Mouse (Mus musculus): Measurements from ENCODE around the gene Galnt6.
A peak's percentile ranks its signal among the peaks of the same experiment; 100 is the strongest.

Gene Galnt6

GRCm38 (mm10) chr15:100720066-100720465 lies 9.1 kb downstream of the Galnt6 start:
- ATAC-seq (ENCODE audit: low TSS enrichment) = no peak

DNA sequence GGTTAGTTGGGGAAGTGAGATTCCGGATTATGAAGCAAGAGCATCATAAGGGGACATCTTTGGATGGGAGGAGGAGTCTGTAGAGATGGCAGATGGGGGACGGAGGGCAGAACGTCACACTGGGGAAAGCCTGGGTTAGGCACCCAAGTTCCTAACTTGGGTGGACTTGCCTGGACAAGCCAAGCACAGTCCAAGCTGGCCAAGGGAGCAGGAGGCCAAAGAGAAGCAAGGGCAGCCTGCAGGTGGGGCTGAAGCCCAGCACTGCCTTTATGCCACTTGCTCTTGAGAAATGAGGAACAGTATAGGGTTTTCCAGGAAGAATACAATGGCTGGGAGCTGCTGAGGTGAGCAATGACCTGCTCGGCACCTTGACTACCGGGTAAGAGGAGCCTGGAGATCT lies 10.0 kb downstream of the Galnt6 start:
- ATAC-seq (ENCODE audit: low TSS enrichment) = no peak

GRCm38 (mm10) chr15:100718572-100718971 lies 10.6 kb downstream of the Galnt6 start:
- no peak for ATAC-seq (ENCODE audit: low TSS enrichment)

DNA sequence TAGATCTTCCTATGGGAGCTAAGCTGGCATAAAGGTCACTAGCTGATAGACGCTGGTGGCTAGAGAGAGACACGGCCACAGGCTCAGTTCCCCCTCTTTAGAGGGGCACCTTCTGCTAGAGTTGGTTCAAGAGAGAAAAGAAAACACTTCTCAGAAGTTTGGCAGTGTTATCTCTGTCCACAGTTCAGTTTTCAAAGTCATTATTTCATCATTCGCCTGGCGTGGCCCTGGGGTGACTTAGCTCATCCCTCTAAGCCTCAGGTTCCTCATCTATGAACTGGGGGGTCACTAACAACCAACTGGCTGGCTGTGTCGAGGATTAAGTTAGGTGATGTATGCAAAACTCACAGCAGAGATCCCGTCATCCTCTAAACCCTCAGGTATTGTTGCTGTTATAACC lies 11.2 kb downstream of the Galnt6 start:
- no peak for ATAC-seq (ENCODE audit: low TSS enrichment)

GRCm38 (mm10) chr15:100715399-100715993 lies 13.7 kb downstream of the Galnt6 start:
- ATAC-seq (ENCODE audit: low TSS enrichment) = no peak

GRCm38 (mm10) chr15:100714470-100714869 lies 14.7 kb downstream of the Galnt6 start:
- no peak for ATAC-seq (ENCODE audit: low TSS enrichment)

DNA sequence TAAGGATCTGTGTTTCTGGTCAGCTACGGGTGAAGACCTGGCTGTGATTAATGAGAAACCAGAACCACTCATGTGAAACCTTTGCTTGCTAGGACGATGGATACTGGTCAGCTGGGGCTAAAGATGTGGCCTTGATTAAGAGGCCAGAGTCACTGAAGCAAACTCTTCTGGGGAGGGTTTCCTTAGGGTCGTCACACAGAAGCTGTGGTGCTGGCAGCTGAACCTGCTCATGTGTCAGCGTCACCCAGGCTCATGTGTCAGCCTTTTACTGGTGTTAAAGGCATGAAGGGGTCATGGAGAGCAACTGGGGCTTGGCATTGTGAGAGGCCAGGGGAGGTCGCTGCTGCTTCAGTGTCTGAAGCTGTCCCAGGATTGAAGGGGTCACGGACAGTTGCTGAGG lies 18.3 kb downstream of the Galnt6 start:
- no peak for ATAC-seq (ENCODE audit: low TSS enrichment)

DNA sequence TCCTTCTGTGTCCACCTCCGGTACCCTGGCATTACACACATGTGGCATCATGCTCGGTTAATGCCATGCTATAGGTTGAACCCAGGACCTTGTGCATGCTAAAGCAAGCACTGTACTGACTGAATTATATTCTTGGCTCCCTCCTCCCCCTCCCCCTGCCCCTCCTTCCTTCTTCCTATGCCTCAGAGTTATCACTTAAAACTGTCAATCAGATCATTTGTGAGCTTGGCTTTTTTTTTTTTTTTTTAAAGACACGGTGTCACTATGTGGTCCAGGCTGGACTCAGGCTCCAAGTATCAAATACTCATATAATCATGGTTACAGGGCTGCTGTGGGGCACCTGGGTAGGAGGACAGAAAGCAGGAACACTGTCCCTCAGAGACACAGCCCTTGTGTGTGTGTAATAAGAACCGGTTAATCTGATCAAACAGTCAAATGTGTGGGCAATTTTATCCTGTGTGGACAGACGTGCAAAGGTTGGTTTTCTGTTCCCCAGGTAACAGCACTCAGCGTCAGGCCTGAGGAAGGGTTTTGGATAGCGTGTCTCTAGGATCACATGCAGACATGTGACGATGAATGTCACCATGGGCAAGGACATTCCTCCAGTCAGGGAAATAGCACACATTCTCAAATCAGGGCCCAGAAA lies 20.6 kb downstream of the Galnt6 start:
- no peak for ATAC-seq (ENCODE audit: low TSS enrichment)

DNA sequence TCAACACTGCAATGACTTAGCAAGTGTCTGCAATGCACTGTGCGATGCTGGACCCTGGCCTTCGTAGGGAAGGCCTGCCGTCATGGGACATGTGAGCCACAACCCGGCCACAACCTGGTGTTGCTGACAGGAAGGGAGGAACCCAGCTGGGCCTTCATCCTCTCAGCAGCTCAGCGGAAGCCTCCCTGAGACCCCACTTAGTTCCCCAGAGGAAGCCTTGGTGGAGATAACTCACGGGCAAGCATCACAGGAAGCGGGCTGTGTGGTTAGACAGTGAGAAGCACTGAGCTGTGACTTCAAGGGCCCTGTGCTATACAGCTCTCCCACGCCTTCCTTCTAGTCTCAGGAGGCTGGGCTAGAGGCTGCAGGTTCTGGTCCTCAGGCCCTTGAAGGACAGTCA lies 22.9 kb downstream of the Galnt6 start:
- ATAC-seq (ENCODE audit: low TSS enrichment) = no peak

- no peak for ATAC-seq (ENCODE audit: low TSS enrichment)
Measured at GRCm38 (mm10) chr15:100705376-100705775, 23.8 kb downstream of the Galnt6 start.

DNA sequence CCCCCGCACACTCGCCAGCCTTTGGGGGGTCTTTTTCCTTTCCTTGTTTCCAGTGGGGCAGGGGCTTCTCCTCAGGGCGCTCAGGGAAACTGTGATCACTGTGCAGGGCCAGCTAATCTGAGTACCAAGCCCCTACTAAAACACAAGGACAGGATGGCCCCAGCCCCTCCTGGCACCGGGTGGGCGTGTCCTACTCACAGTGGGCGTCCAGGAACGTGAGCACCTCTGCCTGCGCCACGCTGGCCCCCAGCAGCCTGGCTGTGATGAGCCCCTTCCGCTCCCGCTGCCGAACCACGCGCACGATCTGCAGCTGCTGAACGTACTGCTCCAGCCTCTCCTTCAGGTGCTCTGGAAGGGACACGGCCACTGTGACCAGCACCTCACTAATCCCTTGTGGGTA lies 25.3 kb downstream of the Galnt6 start:
- no peak for ATAC-seq (ENCODE audit: low TSS enrichment)

- ATAC-seq (ENCODE audit: low TSS enrichment) = no peak
Measured at GRCm38 (mm10) chr15:100701856-100702255, 27.3 kb downstream of the Galnt6 start.

DNA sequence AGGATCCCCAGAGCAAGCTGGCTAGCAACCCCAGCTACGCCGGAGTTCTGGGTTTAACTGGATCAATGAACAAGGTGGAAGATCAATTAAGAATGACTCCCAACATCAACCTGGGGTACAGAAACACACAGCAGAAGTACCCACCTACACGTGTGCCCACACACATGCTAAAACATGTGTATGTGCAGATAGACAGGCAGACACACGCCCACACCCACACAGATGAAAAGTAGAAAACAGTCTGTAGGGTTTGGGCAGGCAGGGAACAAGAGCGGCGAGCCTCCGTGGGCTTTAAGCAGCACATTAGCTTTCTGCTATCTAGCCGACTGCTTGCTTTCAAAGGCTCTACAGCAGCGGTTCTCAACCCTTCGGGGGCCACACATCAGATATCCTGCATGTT lies 28.1 kb downstream of the Galnt6 start:
- peak; percentile 44; the same call in 1 of the 2 replicates for ATAC-seq (ENCODE audit: low TSS enrichment)

GRCm38 (mm10) chr15:100700424-100700823 lies 28.8 kb downstream of the Galnt6 start:
- no peak for ATAC-seq (ENCODE audit: low TSS enrichment)

DNA sequence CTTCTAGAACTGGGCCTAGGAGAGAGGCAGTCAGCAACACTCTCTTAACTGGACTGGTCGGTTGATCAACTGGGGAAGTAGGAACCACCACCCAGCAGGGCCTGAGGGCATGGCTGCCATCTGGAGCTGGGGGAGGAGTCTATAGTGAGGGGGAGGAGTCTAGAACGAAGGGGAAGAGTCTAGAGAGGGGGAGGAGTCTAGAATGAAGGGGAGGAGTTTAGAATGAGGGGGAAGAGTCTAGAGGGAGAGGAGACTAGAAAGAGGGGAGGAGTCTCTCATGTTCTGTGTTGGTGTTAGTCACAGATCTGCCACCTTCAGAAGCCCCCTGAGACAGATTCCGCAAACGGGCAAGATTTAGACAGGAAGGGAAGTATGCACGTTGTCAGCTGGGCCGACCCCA lies 29.8 kb downstream of the Galnt6 start:
- no peak for ATAC-seq (ENCODE audit: low TSS enrichment)

- ATAC-seq (ENCODE audit: low TSS enrichment) = no peak
Measured at GRCm38 (mm10) chr15:100698078-100698477, 31.1 kb downstream of the Galnt6 start.

DNA sequence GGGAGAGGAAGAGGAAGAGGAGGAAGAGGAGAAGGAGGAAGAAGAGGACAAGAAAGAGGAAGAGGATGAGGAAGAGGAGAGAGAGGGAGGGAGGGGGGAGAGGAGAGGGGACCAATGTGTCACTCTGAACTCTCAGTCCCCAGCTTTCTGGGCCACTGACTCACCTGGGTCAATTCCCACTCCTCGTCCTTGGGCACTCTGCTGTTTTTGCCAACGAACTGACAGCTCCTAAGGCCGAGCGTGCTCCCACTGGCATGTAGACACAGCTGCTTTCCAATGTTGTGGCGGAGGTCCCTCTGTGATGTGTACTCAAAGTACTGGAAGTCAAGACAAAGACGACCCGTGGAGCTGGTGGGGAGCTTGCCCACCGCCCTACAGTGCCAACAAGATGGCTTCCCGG lies 34.8 kb downstream of the Galnt6 start:
- ATAC-seq (ENCODE audit: low TSS enrichment) = no peak

DNA sequence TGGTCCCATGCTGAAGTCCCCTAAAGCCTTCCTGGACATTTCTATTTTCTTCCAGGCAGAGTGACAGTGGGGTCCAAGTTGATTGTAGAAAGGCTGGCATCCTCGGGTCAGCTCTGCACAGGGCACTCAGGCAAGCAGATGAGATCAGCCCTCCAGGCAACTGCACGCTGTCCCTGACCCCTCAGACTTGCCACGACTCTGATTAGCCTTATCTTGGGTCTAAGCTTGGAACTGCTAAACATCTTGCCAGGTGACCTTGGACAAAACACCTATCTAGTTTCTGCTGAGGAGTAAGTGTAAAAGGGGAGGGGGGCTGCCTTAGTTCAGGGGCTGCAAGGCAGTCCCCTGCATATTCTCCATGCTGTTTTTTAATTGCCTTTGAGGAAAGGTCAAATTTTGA lies 37.2 kb downstream of the Galnt6 start:
- ATAC-seq (ENCODE audit: low TSS enrichment) = no peak

GRCm38 (mm10) chr15:100687430-100687971 lies 41.7 kb downstream of the Galnt6 start, which contains the start of gene Cela1:
Cela1 (minus strand) TSS chr15:100687921.
- ATAC-seq (ENCODE audit: low TSS enrichment) = no peak

- ATAC-seq (ENCODE audit: low TSS enrichment) = peak; percentile 56; the same call in 1 of the 2 replicates
Measured at GRCm38 (mm10) chr15:100686989-100687388, 42.2 kb downstream of the Galnt6 start.

DNA sequence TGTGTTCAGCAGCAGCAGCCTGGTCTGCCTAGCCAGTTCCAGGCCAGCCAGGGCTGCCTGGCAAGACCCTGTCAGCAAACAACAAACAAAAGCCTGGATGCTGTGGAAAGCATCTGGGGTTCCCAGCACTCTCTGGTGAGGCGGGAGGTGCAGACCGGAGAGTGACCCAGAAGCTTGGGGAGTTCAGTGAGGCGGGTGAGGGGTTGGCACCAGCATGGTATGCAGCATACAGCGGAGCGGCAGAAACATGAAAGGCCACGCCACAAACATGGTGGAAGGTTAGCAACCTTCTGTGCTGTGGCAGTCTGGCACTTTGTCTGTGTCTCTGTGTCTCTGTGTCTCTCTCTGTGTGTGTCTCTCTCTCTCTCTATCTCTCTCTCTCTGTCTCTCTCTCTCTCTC lies 42.7 kb downstream of the Galnt6 start:
- ATAC-seq (ENCODE audit: low TSS enrichment) = no peak

DNA sequence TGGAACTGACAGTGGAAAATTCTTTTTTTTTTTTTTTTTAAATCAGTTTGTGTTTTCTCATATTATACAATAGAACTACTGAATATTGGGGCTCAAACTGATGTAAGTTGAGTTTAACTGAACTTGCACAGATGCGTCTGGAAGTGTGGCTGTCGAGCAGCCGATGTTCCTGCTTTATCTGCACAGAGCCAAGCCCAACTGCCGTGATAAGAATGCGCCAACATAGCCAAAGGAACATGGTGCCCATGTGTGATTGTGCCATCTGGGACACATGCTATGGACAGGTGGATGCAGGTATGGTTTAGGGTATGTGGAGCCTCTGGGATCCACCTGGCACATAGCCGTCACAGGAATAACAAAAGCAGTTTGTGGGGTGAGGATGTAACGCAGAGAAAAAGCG lies 43.3 kb downstream of the Galnt6 start:
- ATAC-seq (ENCODE audit: low TSS enrichment) = no peak

GRCm38 (mm10) chr15:100685255-100685654 lies 43.9 kb downstream of the Galnt6 start:
- no peak for ATAC-seq (ENCODE audit: low TSS enrichment)

- ATAC-seq (ENCODE audit: low TSS enrichment) = no peak
Measured at GRCm38 (mm10) chr15:100684450-100684849, 44.7 kb downstream of the Galnt6 start.

Data from frontal cortex, adult (tissue).